Mouse (Mus musculus) bone marrow, adult 2 months (tissue): Measurements from ENCODE around the gene Pak7. TPM values are rescaled to one million over a fixed set of nuclear protein-coding genes. Genes with fewer than 3 reads are reported as not detected.

Experiments
- H3K27ac ChIP-seq: fragments of 200-500 bp; 2 replicates; pipeline ENCODE4 v1.5.1; 2012; ENCODE audit warnings: low read depth, mild to moderate bottlenecking, control low read depth, inconsistent platforms, low read length; ENCODE audit not compliant: control insufficient read depth, poor library complexity, insufficient read depth
- H3K4me1 ChIP-seq: fragments of 200-500 bp; 2 replicates; pipeline ENCODE4 v1.6.1; 2011; ENCODE audit warnings: low read length; ENCODE audit not compliant: control insufficient read depth, insufficient read depth
- H3K4me3 ChIP-seq: fragments of 200-500 bp; replicated peaks from 2 replicates; pipeline ENCODE3; 2011; ENCODE audit warnings: mild to moderate bottlenecking, low read depth, low read length, control low read depth; ENCODE audit not compliant: control insufficient read depth
- CTCF ChIP-seq: fragments of 200-500 bp; IDR thresholded peaks from 2 replicates; pipeline ENCODE4 v1.5.1; 2011; ENCODE audit warnings: low read length, control low read depth; ENCODE audit not compliant: control insufficient read depth, insufficient read depth
- POLR2A ChIP-seq: fragments of 200-500 bp; IDR thresholded peaks from 2 replicates; pipeline ENCODE4 v1.6.1; 2011; ENCODE audit warnings: low read depth, mild to moderate bottlenecking, control low read depth, low read length, borderline replicate concordance; ENCODE audit not compliant: control insufficient read depth
- WGBS: fragments of 180-500 bp; shearing (Covaris S2); methylation state at CpG from one replicate; pipeline ENCODE4 v1.1.7; 2018; 5-methylcytosine and 5-hydroxymethylcytosine counted together
- polyA plus RNA-seq: library from polyadenylated mRNA; stranded (reverse); fragments of >200 nt; gene quantifications from 2 replicates; pipeline ENCODE4 v1.2.4, GENCODE M21; 2011; ENCODE audit warnings: low replicate concordance; ENCODE audit not compliant: missing spikeins, insufficient read depth, insufficient read length

Pak7 gene
- polyA plus RNA-seq, 1 experiment = not detected

- no peak overlapping the region for H3K27ac ChIP-seq
- WGBS = 88% methylated on average over 4 of the region's 4 CpGs
- TF ChIP-seq CTCF = no peak
- TF ChIP-seq POLR2A = no peak
- no peaks in the 10 kb centered on the region for H3K4me1 ChIP-seq
- no peak overlapping the region for H3K4me3 ChIP-seq
Measured at GRCm38 (mm10) chr2:136048464-136048863, 339.3 kb downstream of the Pak7 start.

Other genes with a start within 250 kb of the Pak7 start
- gene Ankef1, start 113.9 kb upstream of the Pak7 start, polyA plus RNA-seq = 1.0 TPM in 1 of 2 replicates, not detected in the other